Mouse (Mus musculus): ENCODE results near the gene Gpr34. TPM values are rescaled to one million over a fixed set of nuclear protein-coding genes. Genes with fewer than 3 reads are reported as not detected.
A peak's percentile ranks its signal among the peaks of the same experiment; 100 is the strongest.

Gpr34 gene
- polyA plus RNA-seq, 1 experiment, result 0.43 TPM

DNA sequence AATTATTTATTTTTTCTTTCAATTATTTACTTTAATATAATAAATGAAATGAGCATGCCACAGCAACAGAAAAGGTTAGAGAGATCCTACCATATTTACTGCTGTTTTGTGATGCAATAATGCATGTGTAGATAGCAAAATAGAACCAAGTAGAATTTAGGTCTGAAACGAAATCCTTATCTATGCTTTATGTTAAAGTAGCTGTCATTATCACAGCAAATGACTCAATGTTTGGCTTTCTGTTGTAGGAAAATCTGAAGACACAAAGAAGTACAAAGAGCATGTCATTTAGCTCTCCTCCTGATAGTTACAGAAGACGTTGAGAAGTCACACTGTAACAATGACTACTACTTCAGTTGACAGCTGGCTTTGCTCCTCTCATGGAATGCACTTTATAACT is 7.0 kb downstream of the Gpr34 start:
- H3K4me3 ChIP-seq (ENCODE audit: control insufficient read depth, insufficient read depth, low read length), result no peak overlapping the region
- peaks cover 3% of the 10 kb centered on the region for H3K4me1 ChIP-seq (replicated peaks; ENCODE audit: control insufficient read depth, insufficient read depth, low read length)
- DNase-seq, result no peak
- H3K27me3 ChIP-seq (ENCODE audit: control insufficient read depth, insufficient read depth, low read length), result no peaks in the 10 kb centered on the region
- no peak overlapping the region for H3K27ac ChIP-seq (ENCODE audit: control insufficient read depth, insufficient read depth, low read length)
- WGBS, result 90% methylated on average over 2 of the region's 2 CpGs
- no peaks in the 10 kb centered on the region for H3K36me3 ChIP-seq (ENCODE audit: control insufficient read depth, insufficient read depth, low read length)
- TF ChIP-seq POLR2A (IDR thresholded peaks at IDR 0.05; ENCODE audit: control insufficient read depth, extremely low read depth, insufficient read depth, low read length, poor library complexity) (no peak), CTCF (IDR thresholded peaks at IDR 0.05; ENCODE audit: borderline replicate concordance, control insufficient read depth, extremely low read depth, insufficient read depth, low read length, poor library complexity) (no peak)

DNA sequence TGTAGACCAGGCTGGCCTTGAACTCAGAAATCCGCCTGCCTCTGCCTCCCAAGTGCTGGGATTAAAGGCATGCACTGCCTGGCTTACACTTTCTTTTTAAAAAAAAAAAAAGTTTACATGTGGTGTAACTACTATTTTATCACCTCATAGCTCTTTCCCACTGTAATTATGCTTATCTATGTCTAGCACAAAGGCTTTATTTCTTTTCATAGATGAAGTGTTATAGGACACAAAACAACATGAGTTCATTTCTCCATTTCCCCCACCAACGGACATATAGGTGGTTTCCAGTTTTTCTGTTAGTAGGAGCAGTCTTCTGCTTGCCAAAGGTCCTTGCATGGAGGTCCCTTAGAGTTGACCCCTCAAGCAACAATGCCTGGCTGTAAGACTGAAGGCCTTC is 20.0 kb downstream of the Gpr34 start:
- no peak for DNase-seq
- Histone ChIP-seq H3K4me1 (replicated peaks; ENCODE audit: control insufficient read depth, insufficient read depth, low read length) (no peaks in the 10 kb centered on the region), H3K4me3 (ENCODE audit: control insufficient read depth, insufficient read depth, low read length) (no peak overlapping the region), H3K36me3 (ENCODE audit: control insufficient read depth, insufficient read depth, low read length) (no peaks in the 10 kb centered on the region), H3K27me3 (ENCODE audit: control insufficient read depth, insufficient read depth, low read length) (no peaks in the 10 kb centered on the region), H3K27ac (ENCODE audit: control insufficient read depth, insufficient read depth, low read length) (no peak overlapping the region)
- no peak for TF ChIP-seq CTCF (IDR thresholded peaks at IDR 0.05; ENCODE audit: borderline replicate concordance, control insufficient read depth, extremely low read depth, insufficient read depth, low read length, poor library complexity)
- TF ChIP-seq POLR2A (IDR thresholded peaks at IDR 0.05; ENCODE audit: control insufficient read depth, extremely low read depth, insufficient read depth, low read length, poor library complexity), result no peak
- WGBS, result 68% methylated on average over 2 of the region's 2 CpGs

- 19% methylated on average over 1 of the region's 1 CpGs for WGBS
These were observed 20.4 kb downstream of the Gpr34 start for GRCm38 (mm10) chrX:13652291-13652690.

DNA sequence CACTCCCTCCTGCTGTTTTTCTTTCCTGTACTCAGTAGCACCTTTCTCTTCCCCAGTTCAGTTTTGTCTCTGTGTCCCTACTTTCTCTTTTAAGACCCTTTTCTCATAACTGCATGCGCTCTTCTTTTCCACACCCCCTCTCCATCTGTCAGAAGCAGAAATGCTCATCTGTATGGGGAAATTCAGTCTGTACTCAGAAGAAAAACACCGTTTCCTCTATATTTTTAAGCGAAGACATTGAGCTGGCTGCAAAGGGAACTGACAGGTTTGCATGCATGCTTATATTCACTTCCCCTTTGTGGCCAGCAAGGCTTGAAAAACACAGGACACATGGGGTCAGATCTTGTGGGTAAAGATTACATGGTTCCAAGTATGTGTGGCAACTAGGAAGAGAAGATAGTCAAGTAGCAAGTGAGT is 23.1 kb downstream of the Gpr34 start:
- Histone ChIP-seq H3K4me1 (replicated peaks; ENCODE audit: control insufficient read depth, insufficient read depth, low read length) (no peaks in the 10 kb centered on the region), H3K27me3 (ENCODE audit: control insufficient read depth, insufficient read depth, low read length) (no peaks in the 10 kb centered on the region), H3K27ac (ENCODE audit: control insufficient read depth, insufficient read depth, low read length) (no peak overlapping the region; the same call in 1 of the 2 replicates), H3K4me3 (ENCODE audit: control insufficient read depth, insufficient read depth, low read length) (no peak overlapping the region), H3K36me3 (ENCODE audit: control insufficient read depth, insufficient read depth, low read length) (no peaks in the 10 kb centered on the region)
- TF ChIP-seq CTCF (IDR thresholded peaks at IDR 0.05; ENCODE audit: borderline replicate concordance, control insufficient read depth, extremely low read depth, insufficient read depth, low read length, poor library complexity) (no peak), POLR2A (IDR thresholded peaks at IDR 0.05; ENCODE audit: control insufficient read depth, extremely low read depth, insufficient read depth, low read length, poor library complexity) (no peak)
- DNase-seq, result no peak
- 0% methylated on average over 3 of the region's 3 CpGs for WGBS

More at GRCm38 (mm10) chrX:13652291-13652690, 20.4 kb downstream of the Gpr34 start:
- Histone ChIP-seq H3K27me3 (ENCODE audit: control insufficient read depth, insufficient read depth, low read length) (no peaks in the 10 kb centered on the region), H3K4me1 (replicated peaks; ENCODE audit: control insufficient read depth, insufficient read depth, low read length) (no peaks in the 10 kb centered on the region), H3K4me3 (ENCODE audit: control insufficient read depth, insufficient read depth, low read length) (no peak overlapping the region), H3K36me3 (ENCODE audit: control insufficient read depth, insufficient read depth, low read length) (no peaks in the 10 kb centered on the region), H3K27ac (ENCODE audit: control insufficient read depth, insufficient read depth, low read length) (no peak overlapping the region)
- no peak for DNase-seq
- no peak for TF ChIP-seq CTCF (IDR thresholded peaks at IDR 0.05; ENCODE audit: borderline replicate concordance, control insufficient read depth, extremely low read depth, insufficient read depth, low read length, poor library complexity)
- no peak for TF ChIP-seq POLR2A (IDR thresholded peaks at IDR 0.05; ENCODE audit: control insufficient read depth, extremely low read depth, insufficient read depth, low read length, poor library complexity)

- DNase-seq, result no peak
- Histone ChIP-seq H3K4me1 (replicated peaks; ENCODE audit: control insufficient read depth, insufficient read depth, low read length) (no peaks in the 10 kb centered on the region), H3K27me3 (ENCODE audit: control insufficient read depth, insufficient read depth, low read length) (no peaks in the 10 kb centered on the region), H3K27ac (ENCODE audit: control insufficient read depth, insufficient read depth, low read length) (peak overlapping the region; percentile 56), H3K4me3 (ENCODE audit: control insufficient read depth, insufficient read depth, low read length) (peak overlapping the region; percentile 16; the same call in 1 of the 2 replicates), H3K36me3 (ENCODE audit: control insufficient read depth, insufficient read depth, low read length) (no peaks in the 10 kb centered on the region)
- TF ChIP-seq POLR2A (IDR thresholded peaks at IDR 0.05; ENCODE audit: control insufficient read depth, extremely low read depth, insufficient read depth, low read length, poor library complexity), result no peak
- no peak for TF ChIP-seq CTCF (IDR thresholded peaks at IDR 0.05; ENCODE audit: borderline replicate concordance, control insufficient read depth, extremely low read depth, insufficient read depth, low read length, poor library complexity)
- 13% methylated on average over 6 of the region's 6 CpGs for WGBS
These were observed 24.0 kb downstream of the Gpr34 start for GRCm38 (mm10) chrX:13655906-13656305.

- H3K27me3 ChIP-seq (ENCODE audit: control insufficient read depth, insufficient read depth, low read length), result no peaks in the 10 kb centered on the region
- peak; percentile 22 for DNase-seq
- no peaks in the 10 kb centered on the region for H3K4me1 ChIP-seq (replicated peaks; ENCODE audit: control insufficient read depth, insufficient read depth, low read length)
- H3K27ac ChIP-seq (ENCODE audit: control insufficient read depth, insufficient read depth, low read length), result no peak overlapping the region
- WGBS, result 7% methylated on average over 1 of the region's 1 CpGs
- no peaks in the 10 kb centered on the region for H3K36me3 ChIP-seq (ENCODE audit: control insufficient read depth, insufficient read depth, low read length)
- TF ChIP-seq POLR2A (IDR thresholded peaks at IDR 0.05; ENCODE audit: control insufficient read depth, extremely low read depth, insufficient read depth, low read length, poor library complexity), result no peak
- TF ChIP-seq CTCF (IDR thresholded peaks at IDR 0.05; ENCODE audit: borderline replicate concordance, control insufficient read depth, extremely low read depth, insufficient read depth, low read length, poor library complexity), result no peak
- no peak overlapping the region for H3K4me3 ChIP-seq (ENCODE audit: control insufficient read depth, insufficient read depth, low read length)
These were observed 24.8 kb downstream of the Gpr34 start for GRCm38 (mm10) chrX:13656721-13657120.

- 79% methylated on average over 3 of the region's 3 CpGs for WGBS
- no peak for DNase-seq
- H3K36me3 ChIP-seq (ENCODE audit: control insufficient read depth, insufficient read depth, low read length), result no peaks in the 10 kb centered on the region
- H3K27me3 ChIP-seq (ENCODE audit: control insufficient read depth, insufficient read depth, low read length), result no peaks in the 10 kb centered on the region
- H3K4me1 ChIP-seq (replicated peaks; ENCODE audit: control insufficient read depth, insufficient read depth, low read length), result no peaks in the 10 kb centered on the region
- H3K4me3 ChIP-seq (ENCODE audit: control insufficient read depth, insufficient read depth, low read length), result no peak overlapping the region
- H3K27ac ChIP-seq (ENCODE audit: control insufficient read depth, insufficient read depth, low read length), result no peak overlapping the region
- TF ChIP-seq CTCF (IDR thresholded peaks at IDR 0.05; ENCODE audit: borderline replicate concordance, control insufficient read depth, extremely low read depth, insufficient read depth, low read length, poor library complexity), result no peak
- TF ChIP-seq POLR2A (IDR thresholded peaks at IDR 0.05; ENCODE audit: control insufficient read depth, extremely low read depth, insufficient read depth, low read length, poor library complexity), result no peak
These were observed 26.8 kb downstream of the Gpr34 start for GRCm38 (mm10) chrX:13658616-13659140.

Measured in thymus, adult 2 months (tissue).